Mouse (Mus musculus) small intestine, adult 2 months (tissue): ENCODE data around the gene Mafk. TPM values are rescaled to one million over a fixed set of nuclear protein-coding genes. Genes with fewer than 3 reads are reported as not detected.
A peak's percentile ranks its signal among the peaks of the same experiment; 100 is the strongest.

ENCODE experiments used
- H3K27ac ChIP-seq: fragments of 200-500 bp; 2 replicates; pipeline ENCODE4 v1.5.1; 2012; ENCODE audit warnings: low read depth, low read length, control low read depth, inconsistent platforms; ENCODE audit not compliant: insufficient read depth
- H3K27me3 ChIP-seq: fragments of 200-500 bp; 2 replicates; pipeline ENCODE4 v1.6.1; 2012; ENCODE audit warnings: mild to moderate bottlenecking, moderate library complexity, low read length, inconsistent platforms; ENCODE audit not compliant: control insufficient read depth, insufficient read depth
- H3K36me3 ChIP-seq: fragments of 200-500 bp; 2 replicates; pipeline ENCODE4 v1.6.1; 2012; ENCODE audit warnings: mild to moderate bottlenecking, low read length, control low read depth, inconsistent platforms; ENCODE audit not compliant: control insufficient read depth, insufficient read depth
- H3K4me1 ChIP-seq: fragments of 200-500 bp; 2 replicates; pipeline ENCODE4 v1.6.1; 2012; ENCODE audit warnings: low read length, inconsistent platforms, mixed read lengths; ENCODE audit not compliant: control insufficient read depth, insufficient read depth, insufficient read length
- H3K4me3 ChIP-seq: fragments of 200-500 bp; 2 replicates; pipeline ENCODE4 v1.5.1; 2012; ENCODE audit warnings: low read depth, mild to moderate bottlenecking, control low read depth, inconsistent platforms, low read length, moderate library complexity
- CTCF ChIP-seq: fragments of 200-500 bp; IDR thresholded peaks from 2 replicates; pipeline ENCODE4 v1.5.1; 2012; ENCODE audit warnings: low read depth, mild to moderate bottlenecking, control low read depth, inconsistent platforms, low read length, moderate library complexity, mixed read lengths; ENCODE audit not compliant: insufficient replicate concordance, insufficient read length; ENCODE audit errors: extremely low read depth
- POLR2A ChIP-seq: fragments of 200-500 bp; IDR thresholded peaks from 2 replicates; pipeline ENCODE4 v1.6.1; 2012; ENCODE audit warnings: low read depth, mild to moderate bottlenecking, control low read depth, inconsistent platforms, low read length, moderate library complexity
- WGBS: fragments of 180-500 bp; shearing (Covaris S2); methylation state at CpG from one replicate; pipeline ENCODE4 v1.1.7; 2018; 5-methylcytosine and 5-hydroxymethylcytosine counted together
- polyA plus RNA-seq: library from polyadenylated mRNA; depleted of rRNA; stranded (reverse); fragments of >200 nt; gene quantifications from 2 replicates; pipeline ENCODE4 v1.2.3, GENCODE M21; 2012

The Mafk gene
- polyA plus RNA-seq, 1 experiment = 70.9 TPM

DNA sequence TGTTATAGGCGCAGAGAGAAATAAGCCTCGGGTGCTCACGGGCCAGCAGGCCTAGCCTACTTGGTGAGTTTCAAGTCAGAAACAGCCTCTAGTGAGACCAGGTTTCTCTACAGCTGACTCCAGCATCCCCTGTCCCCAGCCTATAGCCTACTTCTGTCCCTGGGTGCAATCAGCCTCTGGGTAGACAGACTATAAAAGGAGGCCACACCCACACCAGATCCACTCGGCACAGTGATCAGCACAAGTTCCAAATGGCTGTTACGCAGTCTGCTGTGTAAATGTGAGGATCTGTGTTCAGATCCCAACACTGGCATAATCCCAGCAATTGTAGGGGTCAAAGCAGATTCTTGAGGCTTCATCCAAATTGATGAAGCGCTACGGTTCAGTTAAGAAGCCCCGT, 11.9 kb downstream of the Mafk start:
- TF ChIP-seq CTCF = no peak
- TF ChIP-seq POLR2A = no peak
- peaks cover 67% of the 10 kb centered on the region for H3K36me3 ChIP-seq
- H3K27me3 ChIP-seq = no peaks in the 10 kb centered on the region
- WGBS = 58% methylated on average over 8 of the region's 8 CpGs
- no peak overlapping the region for H3K4me3 ChIP-seq
- H3K27ac ChIP-seq = no peak overlapping the region
- H3K4me1 ChIP-seq = peaks cover 21% of the 10 kb centered on the region

DNA sequence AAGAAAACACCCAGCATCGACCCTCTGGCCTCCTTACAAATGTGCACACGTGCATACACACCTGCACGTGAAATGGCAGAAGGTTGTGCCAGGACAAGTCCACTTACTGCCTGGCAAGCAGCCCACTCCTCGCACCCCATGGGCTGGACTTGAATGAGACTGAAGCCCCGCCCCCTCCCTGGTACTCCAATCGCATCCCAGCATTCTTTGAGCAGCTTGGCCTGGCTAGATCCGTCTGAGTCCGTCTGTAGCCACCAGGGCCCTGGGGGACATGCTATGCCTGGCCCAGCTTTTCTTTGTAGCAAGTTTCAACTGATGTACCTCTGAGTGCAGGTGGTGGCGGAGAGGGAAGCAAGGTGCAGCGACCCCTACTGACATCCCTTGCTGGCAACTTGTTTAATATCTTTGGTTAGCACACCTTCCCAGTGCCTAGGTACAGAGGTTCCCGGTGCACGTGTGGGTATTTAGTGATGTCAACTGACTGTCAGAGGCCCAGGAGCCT, 12.3 kb downstream of the Mafk start:
- peak; percentile 53; the same call in 1 of the 2 replicates for TF ChIP-seq CTCF
- no peak; the same call in 1 of the 2 replicates for TF ChIP-seq POLR2A
- Histone ChIP-seq H3K4me1 (peaks cover 21% of the 10 kb centered on the region), H3K27ac (peak overlapping the region; percentile 90), H3K36me3 (peaks cover 69% of the 10 kb centered on the region), H3K4me3 (no peak overlapping the region), H3K27me3 (no peaks in the 10 kb centered on the region)
- WGBS = 13% methylated on average over 12 of the region's 12 CpGs

GRCm38 (mm10) chr5:139804107-139804551, 12.8 kb downstream of the Mafk start:
- H3K27ac ChIP-seq = peak overlapping the region; percentile 90
- WGBS = 21% methylated on average over 6 of the region's 6 CpGs
- H3K4me1 ChIP-seq = peaks cover 21% of the 10 kb centered on the region
- peaks cover 66% of the 10 kb centered on the region for H3K36me3 ChIP-seq
- H3K4me3 ChIP-seq = no peak overlapping the region
- no peaks in the 10 kb centered on the region for H3K27me3 ChIP-seq
- TF ChIP-seq POLR2A (no peak), CTCF (peak; percentile 4; the same call in 1 of the 2 replicates)

DNA sequence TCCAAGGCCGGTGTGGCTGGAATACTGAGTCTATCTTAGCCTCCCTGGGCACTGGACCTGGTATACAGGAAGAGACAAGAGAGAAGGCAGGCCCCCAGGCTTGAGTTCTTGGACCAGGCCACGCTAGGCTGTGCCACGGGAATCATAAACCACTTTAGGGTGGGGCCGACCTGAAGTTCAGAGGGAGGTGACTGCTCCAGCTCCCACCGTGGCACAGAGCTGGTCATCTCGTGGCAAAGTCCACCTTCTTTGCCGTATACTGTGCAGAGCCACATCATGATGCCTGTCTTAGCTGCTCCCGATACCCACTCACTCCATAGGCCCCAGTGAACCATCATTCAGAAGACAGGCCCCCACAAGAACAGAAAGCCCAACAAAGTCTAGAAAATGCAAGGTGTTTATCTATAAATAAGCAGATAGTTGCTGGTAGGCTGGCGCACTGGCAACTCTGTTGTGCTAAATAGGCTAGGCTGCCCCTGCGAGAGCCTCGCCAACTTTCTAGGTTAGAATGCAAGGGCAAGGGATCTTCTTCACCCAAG, 13.3 kb downstream of the Mafk start:
- H3K27ac ChIP-seq = peak overlapping the region; percentile 90
- peaks cover 64% of the 10 kb centered on the region for H3K36me3 ChIP-seq
- 46% methylated on average over 11 of the region's 11 CpGs for WGBS
- H3K4me1 ChIP-seq = peaks cover 21% of the 10 kb centered on the region
- H3K4me3 ChIP-seq = no peak overlapping the region
- no peaks in the 10 kb centered on the region for H3K27me3 ChIP-seq
- no peak for TF ChIP-seq CTCF
- no peak for TF ChIP-seq POLR2A

- TF ChIP-seq POLR2A (no peak), CTCF (no peak)
- no peak overlapping the region for H3K4me3 ChIP-seq
- no peak overlapping the region for H3K27ac ChIP-seq
- H3K27me3 ChIP-seq = no peaks in the 10 kb centered on the region
- H3K36me3 ChIP-seq = peaks cover 58% of the 10 kb centered on the region
- H3K4me1 ChIP-seq = peaks cover 21% of the 10 kb centered on the region
- 85% methylated on average over 8 of the region's 8 CpGs for WGBS
Measured at GRCm38 (mm10) chr5:139805924-139806323, 14.6 kb downstream of the Mafk start.

DNA sequence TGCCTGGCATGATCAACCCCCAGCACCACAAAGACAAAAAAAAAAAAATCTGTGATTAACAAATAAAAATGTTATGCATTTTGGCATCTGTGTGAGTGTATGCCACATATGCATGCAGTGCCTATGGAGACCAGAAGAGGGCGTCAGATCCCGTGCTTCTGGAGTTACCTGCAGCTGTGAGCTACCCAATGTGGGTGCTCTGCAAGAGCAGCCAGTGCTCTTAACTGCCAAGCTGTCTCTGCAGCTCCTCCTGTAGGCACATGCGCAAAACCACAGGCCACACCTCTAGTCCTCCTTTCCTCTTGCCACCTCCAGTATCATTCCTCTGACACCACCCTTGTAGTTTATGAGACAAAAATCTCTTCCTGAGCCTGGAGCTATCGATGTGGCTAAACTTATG, 18.1 kb downstream of the Mafk start:
- H3K36me3 ChIP-seq = peaks cover 41% of the 10 kb centered on the region
- WGBS = 66% methylated on average over 4 of the region's 4 CpGs
- no peak overlapping the region for H3K4me3 ChIP-seq
- peaks cover 31% of the 10 kb centered on the region for H3K4me1 ChIP-seq
- no peak overlapping the region for H3K27ac ChIP-seq
- no peak for TF ChIP-seq POLR2A
- TF ChIP-seq CTCF = peak; percentile 38; the same call in 1 of the 2 replicates
- no peaks in the 10 kb centered on the region for H3K27me3 ChIP-seq

DNA sequence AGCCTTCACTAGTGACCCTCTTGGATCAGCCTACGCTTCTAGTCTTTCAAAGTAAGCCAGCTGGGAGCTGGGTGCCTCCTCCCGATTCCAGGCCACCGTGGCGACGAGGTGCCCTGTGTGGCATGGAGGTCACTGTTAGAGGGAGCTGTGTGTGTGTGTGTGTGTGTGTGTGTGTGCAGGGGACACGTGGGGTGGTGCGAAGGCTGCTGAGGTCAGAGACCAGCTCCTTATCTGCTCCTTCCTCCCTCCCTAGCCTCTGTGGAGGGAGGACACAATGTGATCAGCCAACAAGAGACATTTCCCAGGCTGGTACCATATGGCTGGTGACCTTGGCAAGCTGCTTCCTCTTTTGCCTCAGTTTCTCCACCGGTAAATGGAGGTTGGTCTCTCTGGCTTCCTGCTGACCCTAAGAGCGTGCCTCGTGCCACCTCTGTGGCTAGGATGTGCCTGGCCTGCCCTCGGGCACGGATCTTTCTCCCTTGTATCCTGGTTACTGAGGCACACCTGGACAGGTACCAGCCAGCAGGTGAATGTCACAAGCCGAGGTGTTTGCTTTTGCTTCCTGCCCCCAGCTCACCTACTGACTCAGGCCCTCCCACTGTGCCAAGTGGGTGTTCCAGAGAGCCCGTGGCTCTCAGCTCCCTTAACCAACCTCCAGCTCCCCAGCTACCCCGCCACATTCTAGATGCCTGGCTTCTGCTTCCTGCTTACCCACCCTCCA, 20.5 kb downstream of the Mafk start:
- WGBS = 22% methylated on average over 15 of the region's 15 CpGs
- TF ChIP-seq POLR2A = no peak
- no peak for TF ChIP-seq CTCF
- no peaks in the 10 kb centered on the region for H3K27me3 ChIP-seq
- peaks cover 32% of the 10 kb centered on the region for H3K4me1 ChIP-seq
- peak overlapping the region; percentile 81 for H3K27ac ChIP-seq
- peak overlapping the region; percentile 81 for H3K4me3 ChIP-seq
- peaks cover 24% of the 10 kb centered on the region for H3K36me3 ChIP-seq
